Mouse (Mus musculus) midbrain, embryonic 12.5 days (tissue): ENCODE measurements at regions not wholly inside any gene's neighbourhood (a gene's known extent, or its start where the extent isn't known, plus 50 kb on each side); places are given as distances from the start of the nearest gene placed in this dataset.

Source experiments
- ATAC-seq: fragments of 200-750 bp; cut with Nextera tagmentation; 2 replicates; pipeline ENCODE4 v1.8.0; 2017; ENCODE audit warnings: low read depth, moderate TSS enrichment, moderate library complexity; ENCODE audit not compliant: low FRiP score
- H3K27ac ChIP-seq: fragments of 300-500 bp; sonication (generic); replicated peaks from 2 replicates; pipeline ENCODE4 v1.5.1; 2016; ENCODE audit warnings: mild to moderate bottlenecking
- H3K27me3 ChIP-seq: fragments of 300-500 bp; sonication (generic); 2 replicates; pipeline ENCODE4 v1.6.1; 2016; ENCODE audit warnings: mild to moderate bottlenecking
- H3K36me3 ChIP-seq: fragments of 300-500 bp; sonication (generic); 2 replicates; pipeline ENCODE4 v1.6.1; 2016
- H3K4me1 ChIP-seq: fragments of 300-500 bp; sonication (generic); 2 replicates; pipeline ENCODE4 v1.6.1; 2016
- H3K4me2 ChIP-seq: fragments of 300-500 bp; sonication (generic); replicated peaks from 2 replicates; pipeline ENCODE4 v1.6.1; 2016; ENCODE audit warnings: mild to moderate bottlenecking, moderate library complexity
- H3K4me3 ChIP-seq: fragments of 300-500 bp; sonication (generic); 2 replicates; pipeline ENCODE4 v1.5.1; 2016; ENCODE audit warnings: mild to moderate bottlenecking
- H3K9ac ChIP-seq: fragments of 300-500 bp; sonication (generic); replicated peaks from 2 replicates; pipeline ENCODE4 v1.6.1; 2016; ENCODE audit warnings: mild to moderate bottlenecking, moderate library complexity
- H3K9me3 ChIP-seq: fragments of 300-500 bp; sonication (generic); 2 replicates; pipeline ENCODE4 v1.6.1; 2016; ENCODE audit warnings: mild to moderate bottlenecking
- WGBS: fragments of 180-500 bp; shearing (Covaris S2); methylation state at CpG from one replicate; pipeline ENCODE4 v1.1.7; 2016; 5-methylcytosine and 5-hydroxymethylcytosine counted together

DNA sequence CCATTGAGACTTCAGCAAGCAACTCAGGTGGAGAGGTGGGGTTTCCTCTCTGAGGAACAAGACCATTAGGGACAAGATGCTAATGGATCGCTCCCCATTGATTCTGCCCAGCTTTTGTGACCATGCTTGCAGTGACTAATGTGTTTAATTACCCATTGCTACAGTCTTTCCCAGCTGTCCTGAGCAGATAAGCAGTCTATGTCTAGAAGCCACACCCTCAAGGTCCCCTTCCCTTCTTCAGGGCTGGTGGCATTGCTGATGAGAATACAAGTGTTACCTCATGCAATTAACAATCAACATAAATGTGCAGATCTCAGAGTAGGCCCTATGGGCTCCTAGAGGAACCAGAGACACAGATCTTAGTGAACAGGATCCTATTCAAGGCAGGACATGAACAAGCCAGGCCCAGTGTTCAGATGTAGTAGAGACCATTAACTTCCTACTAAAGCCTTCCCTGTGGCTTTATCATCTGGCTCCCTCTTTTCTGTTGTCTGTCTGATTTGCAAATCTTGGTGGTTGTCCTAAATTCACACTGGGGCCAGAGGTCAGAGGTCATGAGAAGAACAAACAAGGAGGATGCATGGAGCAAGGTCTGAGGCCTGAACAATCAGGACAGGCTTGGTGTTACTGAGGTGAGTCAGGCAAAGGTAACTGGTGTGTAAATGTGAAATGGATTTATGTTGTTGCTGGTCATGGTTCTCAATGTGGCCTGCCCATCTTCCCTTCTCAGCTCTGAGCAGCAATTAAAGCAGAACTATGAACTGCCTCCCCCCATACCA, 56.8 kb downstream of the Odc1 start:
- Histone ChIP-seq H3K4me1 (no peaks in the 10 kb centered on the region), H3K36me3 (no peaks in the 10 kb centered on the region), H3K27ac (no peak overlapping the region), H3K9me3 (no peaks in the 10 kb centered on the region), H3K9ac (no peak overlapping the region), H3K27me3 (no peaks in the 10 kb centered on the region), H3K4me2 (no peak overlapping the region), H3K4me3 (no peak overlapping the region)
- no peak for ATAC-seq
- 86% methylated on average over 1 of the region's 1 CpGs for WGBS

DNA sequence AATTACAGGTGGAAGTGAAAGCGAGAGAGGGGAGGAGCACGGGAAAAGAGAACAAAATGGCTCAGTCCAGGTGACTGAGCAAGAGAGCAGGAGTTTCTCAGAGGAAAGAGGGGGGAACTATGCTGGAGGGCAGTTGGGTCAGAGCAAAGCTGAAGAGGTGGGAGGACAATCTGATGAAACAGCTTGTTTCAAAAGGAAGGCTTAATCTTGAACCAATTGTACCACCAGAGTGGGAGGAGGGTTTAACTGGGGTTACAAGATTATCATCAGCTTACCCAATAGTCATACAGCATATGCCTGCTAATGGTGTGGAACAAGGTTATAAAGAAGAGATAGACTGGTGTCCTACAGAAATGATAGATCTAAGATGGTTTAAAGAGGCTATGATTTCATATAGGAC, 59.0 kb downstream of the Odc1 start:
- no peaks in the 10 kb centered on the region for H3K27me3 ChIP-seq
- H3K36me3 ChIP-seq: no peaks in the 10 kb centered on the region
- ATAC-seq: no peak
- no peaks in the 10 kb centered on the region for H3K4me1 ChIP-seq
- H3K9ac ChIP-seq: no peak overlapping the region
- WGBS: 96% methylated on average over 2 of the region's 2 CpGs
- no peak overlapping the region for H3K4me2 ChIP-seq
- H3K27ac ChIP-seq: no peak overlapping the region
- no peaks in the 10 kb centered on the region for H3K9me3 ChIP-seq
- H3K4me3 ChIP-seq: no peak overlapping the region

DNA sequence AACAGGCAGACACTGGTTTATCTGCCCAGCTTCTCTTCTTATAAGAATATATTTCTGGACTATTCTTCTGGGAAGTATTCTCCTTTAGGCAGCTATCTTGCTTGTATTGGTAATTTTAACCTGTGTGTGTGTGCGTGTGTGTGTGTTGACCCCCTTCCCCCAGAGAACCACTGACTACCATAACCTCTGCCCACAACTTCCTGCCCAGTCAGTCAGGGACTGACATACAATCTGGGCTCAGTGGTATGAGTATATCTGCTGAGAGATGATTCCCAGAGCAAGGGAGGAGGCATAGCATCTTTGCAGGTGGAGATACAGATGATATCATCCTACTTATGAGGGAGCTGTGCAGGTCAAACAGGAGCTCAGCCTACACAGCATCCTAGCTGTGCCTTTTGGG, 65.8 kb downstream of the Odc1 start:
- H3K9me3 ChIP-seq: no peaks in the 10 kb centered on the region
- no peaks in the 10 kb centered on the region for H3K27me3 ChIP-seq
- ATAC-seq: no peak
- no peak overlapping the region for H3K4me3 ChIP-seq
- H3K4me2 ChIP-seq: no peak overlapping the region
- H3K36me3 ChIP-seq: no peaks in the 10 kb centered on the region
- no peak overlapping the region for H3K9ac ChIP-seq
- WGBS: 95% methylated on average over 1 of the region's 1 CpGs
- 0 out of 2 replicates have a peak, but pooled peaks cover 2% of the 10 kb centered on the region for H3K4me1 ChIP-seq
- H3K27ac ChIP-seq: no peak overlapping the region

DNA sequence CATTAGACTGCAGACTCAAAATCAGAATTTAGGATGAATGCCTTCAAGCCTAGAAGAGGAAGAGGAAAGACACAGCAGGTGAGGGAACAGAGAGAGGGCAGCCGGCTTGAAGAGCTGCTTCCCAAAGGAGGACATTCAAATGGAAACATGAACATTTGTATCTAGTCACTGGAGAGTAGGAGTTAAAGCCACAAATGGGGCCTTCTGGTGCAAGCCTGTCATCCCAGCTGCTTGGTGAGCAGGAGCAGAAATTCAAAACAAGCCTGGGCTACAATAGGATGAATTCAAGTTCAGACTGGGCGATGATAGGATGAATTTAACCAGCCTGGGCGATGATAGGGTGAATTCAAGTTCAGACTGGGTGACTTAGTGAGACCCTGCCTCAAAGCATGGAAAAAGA, 67.4 kb downstream of the Odc1 start:
- Histone ChIP-seq H3K36me3 (no peaks in the 10 kb centered on the region), H3K27ac (no peak overlapping the region), H3K9ac (no peak overlapping the region), H3K4me3 (no peak overlapping the region), H3K27me3 (no peaks in the 10 kb centered on the region), H3K4me1 (0 out of 2 replicates have a peak, but pooled peaks cover 2% of the 10 kb centered on the region), H3K9me3 (no peaks in the 10 kb centered on the region), H3K4me2 (no peak overlapping the region)
- WGBS: 89% methylated on average over 3 of the region's 3 CpGs
- no peak for ATAC-seq

DNA sequence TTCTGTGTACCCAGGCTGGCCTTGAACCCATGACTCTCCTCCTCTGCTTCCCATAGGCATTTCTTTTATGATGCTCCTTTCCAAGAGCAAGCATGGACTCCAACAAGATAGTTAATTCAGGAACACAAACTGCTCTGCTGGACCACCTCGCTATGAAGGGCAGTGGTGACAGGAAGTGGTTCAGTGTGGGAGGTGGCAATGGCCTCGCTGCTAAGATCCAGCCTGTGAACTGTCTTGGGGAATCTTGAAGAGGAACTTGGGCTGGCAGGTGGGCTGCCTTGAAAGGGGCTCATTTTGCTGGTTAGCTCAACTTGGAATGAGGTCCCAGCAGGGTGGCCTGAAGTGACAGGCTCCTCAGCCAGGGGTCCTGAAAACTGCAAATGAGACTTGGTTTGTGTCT, 72.4 kb upstream of the Hpcal1 start:
- Histone ChIP-seq H3K4me1 (peaks cover 18% of the 10 kb centered on the region; the same call in 1 of the 2 replicates), H3K4me3 (no peak overlapping the region), H3K36me3 (no peaks in the 10 kb centered on the region), H3K9me3 (no peaks in the 10 kb centered on the region), H3K27ac (no peak overlapping the region), H3K4me2 (no peak overlapping the region), H3K27me3 (peaks cover 3% of the 10 kb centered on the region; the same call in 1 of the 2 replicates), H3K9ac (no peak overlapping the region)
- 39% methylated on average over 2 of the region's 2 CpGs for WGBS
- ATAC-seq: no peak

DNA sequence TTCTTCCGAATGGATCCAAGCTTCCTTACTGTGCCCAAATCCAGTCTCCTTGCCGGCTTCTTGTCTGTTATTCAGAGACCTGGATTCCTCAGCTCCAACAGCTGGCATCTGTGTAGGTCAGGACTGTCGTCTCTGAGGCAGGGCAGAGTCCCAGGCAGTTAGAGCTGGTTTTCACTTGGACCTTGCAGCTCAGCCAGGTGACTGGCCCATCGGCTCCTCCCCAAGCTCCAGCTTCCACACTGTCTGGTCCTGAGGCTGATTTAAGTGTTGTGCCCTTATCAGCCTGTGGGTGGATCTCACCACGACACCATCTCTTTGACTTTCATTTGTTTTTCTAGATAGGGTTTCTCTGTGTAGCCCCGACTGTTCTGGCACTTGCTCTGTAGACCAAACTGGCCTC, 70.4 kb upstream of the Hpcal1 start:
- Histone ChIP-seq H3K9ac (no peak overlapping the region), H3K27me3 (peaks cover 3% of the 10 kb centered on the region; the same call in 1 of the 2 replicates), H3K4me3 (no peak overlapping the region), H3K27ac (no peak overlapping the region), H3K36me3 (no peaks in the 10 kb centered on the region), H3K9me3 (no peaks in the 10 kb centered on the region), H3K4me2 (no peak overlapping the region), H3K4me1 (peaks cover 20% of the 10 kb centered on the region; the same call in 1 of the 2 replicates)
- 52% methylated on average over 6 of the region's 6 CpGs for WGBS
- ATAC-seq: 0 out of 2 replicates have a peak, but pooled peaks have one; percentile 21

DNA sequence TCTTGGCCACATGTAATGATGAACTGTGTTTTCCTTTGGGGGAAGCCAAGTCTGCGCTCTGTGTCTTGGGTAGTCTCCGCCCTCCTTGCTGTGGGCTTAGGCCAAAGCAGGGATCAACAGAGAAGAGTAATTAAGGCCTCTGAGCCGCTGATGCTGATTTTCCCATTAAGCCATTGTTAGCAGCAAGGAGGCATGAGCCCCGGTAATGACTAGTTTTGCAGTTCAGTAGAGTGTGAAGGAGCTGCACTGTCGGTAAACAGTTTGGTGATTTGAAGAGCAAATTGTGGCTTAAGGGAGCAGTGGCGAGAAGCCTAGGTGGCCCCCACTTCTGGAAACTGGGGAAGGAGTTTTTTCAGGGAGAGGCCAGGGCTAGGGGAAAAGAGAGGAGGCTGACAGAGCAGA, 69.2 kb upstream of the Hpcal1 start:
- 22% methylated on average over 6 of the region's 6 CpGs for WGBS
- no peak overlapping the region for H3K9ac ChIP-seq
- H3K9me3 ChIP-seq: no peaks in the 10 kb centered on the region
- H3K4me3 ChIP-seq: no peak overlapping the region
- peaks cover 32% of the 10 kb centered on the region for H3K4me1 ChIP-seq
- no peaks in the 10 kb centered on the region for H3K36me3 ChIP-seq
- peaks cover 3% of the 10 kb centered on the region; the same call in 1 of the 2 replicates for H3K27me3 ChIP-seq
- H3K4me2 ChIP-seq: no peak overlapping the region
- no peak overlapping the region for H3K27ac ChIP-seq
- no peak for ATAC-seq

DNA sequence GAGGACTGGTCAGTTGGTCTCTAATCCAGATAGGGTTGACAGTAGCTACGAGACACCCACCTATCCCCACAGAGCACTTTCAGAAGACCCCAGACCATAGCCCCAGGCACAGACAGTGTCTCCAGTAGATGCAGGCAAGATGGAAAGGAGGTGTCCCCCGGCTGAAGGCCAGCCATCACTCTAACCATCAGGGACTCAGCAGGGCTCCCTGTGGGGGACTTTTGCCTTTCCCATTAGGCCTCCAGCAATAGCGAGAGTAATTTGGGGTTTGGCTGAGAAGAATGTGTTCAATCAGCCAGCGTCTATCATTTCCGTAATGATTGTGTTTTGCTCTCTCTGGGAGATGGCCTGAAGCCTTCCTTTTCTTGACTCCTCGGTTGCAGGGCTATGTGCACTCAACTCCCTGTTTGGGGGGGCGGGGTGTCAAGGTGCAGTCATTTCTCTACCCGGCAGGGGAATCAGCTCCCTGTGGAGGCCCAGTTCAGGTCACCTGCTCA, 68.1 kb upstream of the Hpcal1 start:
- Histone ChIP-seq H3K36me3 (no peaks in the 10 kb centered on the region), H3K9me3 (no peaks in the 10 kb centered on the region), H3K4me2 (no peak overlapping the region), H3K27me3 (peaks cover 3% of the 10 kb centered on the region; the same call in 1 of the 2 replicates), H3K9ac (no peak overlapping the region), H3K27ac (no peak overlapping the region), H3K4me1 (peaks cover 32% of the 10 kb centered on the region), H3K4me3 (no peak overlapping the region)
- WGBS: 50% methylated on average over 8 of the region's 8 CpGs
- ATAC-seq: no peak

DNA sequence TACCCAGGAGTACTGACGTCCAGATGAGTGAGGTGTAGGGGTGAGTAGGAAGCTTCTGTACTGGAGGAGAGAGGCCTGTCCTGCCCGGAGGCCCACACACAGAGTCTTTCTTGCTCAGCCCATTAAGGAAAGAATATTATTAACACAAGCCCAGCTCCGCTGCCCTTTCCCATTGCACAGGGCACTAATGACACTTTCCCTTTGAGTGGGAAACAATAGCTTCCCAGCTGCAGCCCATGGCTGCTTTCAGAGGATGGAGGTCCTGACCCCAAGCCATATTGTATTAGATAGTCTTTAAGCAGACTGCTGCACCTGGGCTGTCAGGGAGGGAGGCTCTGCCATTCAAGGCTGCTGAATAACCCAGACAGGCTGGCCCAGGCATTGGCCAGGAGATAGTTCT, 64.6 kb upstream of the Hpcal1 start:
- 7% methylated on average over 3 of the region's 3 CpGs for WGBS
- peak; percentile 76 for ATAC-seq
- peak overlapping the region; percentile 46; the same call in 1 of the 2 replicates for H3K27ac ChIP-seq

DNA sequence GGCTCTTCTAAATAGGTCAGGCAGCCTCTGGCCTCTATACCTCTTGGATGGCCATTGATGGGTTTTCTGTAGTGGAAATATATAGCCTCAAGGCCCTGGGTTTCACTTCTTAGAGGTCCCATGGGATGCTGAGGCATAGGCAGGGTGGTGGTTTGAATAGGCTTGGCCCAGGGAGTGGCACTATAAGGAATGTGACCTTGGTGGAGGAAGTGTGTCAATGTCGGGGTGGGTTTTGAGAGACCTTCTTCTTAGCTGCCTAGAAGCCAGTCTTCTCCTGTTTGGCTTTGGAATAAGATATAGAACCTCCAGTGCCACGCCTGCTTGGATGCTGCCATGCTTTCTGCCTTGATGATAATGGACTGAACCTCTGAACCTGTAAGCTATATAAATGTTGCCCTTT, 59.5 kb upstream of the Hpcal1 start:
- H3K9ac ChIP-seq: no peak overlapping the region
- no peak overlapping the region for H3K4me2 ChIP-seq
- WGBS: 96% methylated on average over 2 of the region's 2 CpGs
- H3K4me3 ChIP-seq: no peak overlapping the region
- H3K27ac ChIP-seq: no peak overlapping the region
- peaks cover 4% of the 10 kb centered on the region for H3K4me1 ChIP-seq
- ATAC-seq: no peak
- 0 out of 2 replicates have a peak, but pooled peaks cover 6% of the 10 kb centered on the region for H3K9me3 ChIP-seq
- H3K36me3 ChIP-seq: no peaks in the 10 kb centered on the region
- H3K27me3 ChIP-seq: no peaks in the 10 kb centered on the region

More for the DNA sequence above, 64.6 kb upstream of the Hpcal1 start:
- H3K4me3 ChIP-seq: no peak overlapping the region
- no peaks in the 10 kb centered on the region for H3K27me3 ChIP-seq
- H3K4me1 ChIP-seq: peaks cover 32% of the 10 kb centered on the region
- no peaks in the 10 kb centered on the region for H3K9me3 ChIP-seq
- H3K4me2 ChIP-seq: no peak overlapping the region
- H3K9ac ChIP-seq: no peak overlapping the region
- H3K36me3 ChIP-seq: no peaks in the 10 kb centered on the region

DNA sequence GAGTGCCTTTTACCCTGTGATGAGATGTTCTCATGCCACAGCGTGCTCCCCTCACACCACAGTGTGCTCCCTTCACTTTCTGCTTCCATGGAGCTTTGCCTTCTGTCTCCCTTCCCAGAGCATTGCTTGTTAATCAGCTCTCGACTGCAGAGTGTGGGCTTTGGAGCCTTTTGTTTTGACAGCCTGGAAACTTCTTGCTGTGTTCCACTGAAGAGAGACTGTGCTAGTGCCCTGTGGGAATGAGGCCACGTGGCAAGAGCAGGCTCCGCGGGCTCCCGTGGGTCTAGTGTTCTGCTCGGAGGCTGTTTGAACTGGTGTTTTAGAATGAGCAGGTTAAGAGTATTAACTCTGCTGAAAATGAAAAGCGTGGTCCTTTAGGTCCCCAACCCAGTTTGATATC, 54.5 kb upstream of the Hpcal1 start:
- no peak for ATAC-seq
- H3K4me2 ChIP-seq: no peak overlapping the region
- no peaks in the 10 kb centered on the region for H3K36me3 ChIP-seq
- H3K9me3 ChIP-seq: 0 out of 2 replicates have a peak, but pooled peaks cover 6% of the 10 kb centered on the region
- no peak overlapping the region for H3K27ac ChIP-seq
- no peaks in the 10 kb centered on the region for H3K4me1 ChIP-seq
- WGBS: 78% methylated on average over 8 of the region's 8 CpGs
- no peaks in the 10 kb centered on the region for H3K27me3 ChIP-seq
- H3K9ac ChIP-seq: no peak overlapping the region
- no peak overlapping the region for H3K4me3 ChIP-seq

DNA sequence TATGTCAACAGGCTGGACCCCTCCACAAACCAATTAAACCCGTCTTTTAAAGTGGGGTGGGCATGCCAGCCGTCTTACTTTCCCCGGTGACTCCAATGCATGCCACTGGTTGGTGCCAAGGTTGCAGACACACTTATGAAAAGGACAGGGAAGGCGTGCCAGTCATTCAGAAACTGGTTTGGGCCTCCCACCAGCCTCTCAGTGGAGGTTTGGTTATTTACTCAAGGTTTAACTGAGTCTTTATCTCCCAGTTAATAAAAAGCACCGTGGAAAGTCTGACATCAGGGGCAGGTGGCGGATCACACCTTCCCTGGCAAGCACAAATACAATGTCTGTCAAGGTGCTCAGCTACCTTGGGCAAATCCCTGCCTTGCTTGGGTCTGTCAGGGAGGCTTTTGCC, 54.1 kb upstream of the Hpcal1 start:
- Histone ChIP-seq H3K9ac (no peak overlapping the region), H3K9me3 (0 out of 2 replicates have a peak, but pooled peaks cover 6% of the 10 kb centered on the region), H3K4me1 (no peaks in the 10 kb centered on the region), H3K4me3 (no peak overlapping the region), H3K36me3 (no peaks in the 10 kb centered on the region), H3K27me3 (no peaks in the 10 kb centered on the region), H3K4me2 (no peak overlapping the region), H3K27ac (no peak overlapping the region)
- no peak for ATAC-seq
- WGBS: 84% methylated on average over 6 of the region's 6 CpGs
